Mouse (Mus musculus): ENCODE data around the gene Pih1d1.

- TF ChIP-seq CTCF (IDR thresholded peaks at IDR 0.05) (no peak), POLR2A (IDR thresholded peaks at IDR 0.05; ENCODE audit: insufficient read depth, low read depth, low read length) (no peak), EP300 (IDR thresholded peaks at IDR 0.05; ENCODE audit: insufficient read depth, low read depth, low read length) (no peak)
These were observed 24.8 kb upstream of the Pih1d1 start for GRCm38 (mm10) chr7:45129318-45129717.

Measured in heart, adult 2 months (tissue).